Mouse (Mus musculus) layer of hippocampus, adult 8-10 months (tissue): Measurements from ENCODE around the gene Cnbp. TPM values are rescaled to one million over a fixed set of nuclear protein-coding genes. Genes with fewer than 3 reads are reported as not detected.

ENCODE experiments used
- DNase-seq, 2 experiments: peaks; one replicate each; pipeline ENCODE4 v3.0.0; 2022; ENCODE audit warnings: low spot score in 2 of 2
- total RNA-seq, 4 experiments: library from RNA; stranded (reverse); gene quantifications; 2 replicates each; pipeline ENCODE4 v1.2.4; 2022

The Cnbp gene
- total RNA-seq, result 100 to 1,000 TPM; 259 to 278 (median 266) TPM

- peak; percentile 95 to 96 for DNase-seq
Measured at GRCm38 (mm10) chr6:87850900-87851614, at the start of gene Cnbp. Gene Cnbp, minus strand, starts transcription at chr6:87851106.

GRCm38 (mm10) chr6:87898028-87898427, 47.1 kb upstream of the Cnbp start:
- peak; percentile 43 to 57 for DNase-seq

GRCm38 (mm10) chr6:87893931-87894330, 43.0 kb upstream of the Cnbp start:
- no peak for DNase-seq

GRCm38 (mm10) chr6:87887594-87888233, 36.8 kb upstream of the Cnbp start, which contains the start of gene Copg1:
Gene Copg1, plus strand, starts transcription at chr6:87887814.
- DNase-seq, result peak; percentile 99 to 100

GRCm38 (mm10) chr6:87886721-87887120, 35.8 kb upstream of the Cnbp start:
- DNase-seq, result no peak

GRCm38 (mm10) chr6:87882816-87883215, 31.9 kb upstream of the Cnbp start:
- peak; percentile 70 to 81 for DNase-seq

- no peak for DNase-seq
Measured at GRCm38 (mm10) chr6:87882221-87882620, 31.3 kb upstream of the Cnbp start.

GRCm38 (mm10) chr6:87879628-87880027, 28.7 kb upstream of the Cnbp start:
- no peak for DNase-seq

GRCm38 (mm10) chr6:87879010-87879409, 28.1 kb upstream of the Cnbp start:
- no peak for DNase-seq

GRCm38 (mm10) chr6:87876068-87876643, 25.2 kb upstream of the Cnbp start:
- DNase-seq, result no peak

- DNase-seq, result no peak
Measured at GRCm38 (mm10) chr6:87875562-87875961, 24.7 kb upstream of the Cnbp start.

GRCm38 (mm10) chr6:87875083-87875482, 24.2 kb upstream of the Cnbp start:
- no peak for DNase-seq

GRCm38 (mm10) chr6:87873963-87874362, 23.1 kb upstream of the Cnbp start:
- DNase-seq, result no peak

GRCm38 (mm10) chr6:87873104-87873503, 22.2 kb upstream of the Cnbp start:
- no peak for DNase-seq

- DNase-seq, result no peak
Measured at GRCm38 (mm10) chr6:87871240-87871639, 20.3 kb upstream of the Cnbp start.

GRCm38 (mm10) chr6:87870440-87870839, 19.5 kb upstream of the Cnbp start:
- no peak for DNase-seq

- no peak for DNase-seq
Measured at GRCm38 (mm10) chr6:87868871-87869506, 18.1 kb upstream of the Cnbp start.

- no peak for DNase-seq
Measured at GRCm38 (mm10) chr6:87867256-87867655, 16.4 kb upstream of the Cnbp start.

- DNase-seq, result no peak
Measured at GRCm38 (mm10) chr6:87866211-87866610, 15.3 kb upstream of the Cnbp start.

GRCm38 (mm10) chr6:87857071-87857470, 6.2 kb upstream of the Cnbp start:
- no peak for DNase-seq

- DNase-seq, result no peak
Measured at GRCm38 (mm10) chr6:87853446-87853845, 2.5 kb upstream of the Cnbp start.

- no peak for DNase-seq
Measured at GRCm38 (mm10) chr6:87851871-87852270, 965 bp upstream of the Cnbp start.
